Mouse (Mus musculus) embryonic stem cell, embryonic (primary cell): ENCODE data around the gene Lyg1.

Experiments
- CTCF ChIA-PET, 4 experiments: fragments of 300-600 bp in 2 of 4; fragments of 350-600 bp in 2 of 4; sonication (Branson Sonifier 250); formaldehyde crosslinking; loops; one replicate each; lab custom pipeline; 2022; ENCODE audit warnings: inconsistent platforms in 2 of 4; lab: Charles Lee
- POLR2A ChIA-PET, 4 experiments: fragments of 300-600 bp in 2 of 4; fragments of 350-600 bp in 2 of 4; sonication (Branson Sonifier 250); formaldehyde crosslinking; loops; one replicate each; lab custom pipeline; 2022; ENCODE audit warnings: antibody characterized with exemption in 4 of 4, inconsistent platforms in 1 of 4; lab: Charles Lee

Lyg1 gene

GRCm38 (mm10) chr1:37968746-37969145, 11.2 kb upstream of the Lyg1 start:
- ChIA-PET POLR2A (interaction anchor here in 2 of 4 experiments (1.3 to 1.6 kb wide), 2 partner anchors 27 to 34 kb away, joined by 3 read pairs; no protein-coding TSS in a partner anchor), CTCF (interaction anchor here in 2 of 4 experiments (1.2 to 1.8 kb wide), 3 partner anchors 9 to 65 kb away, joined by 3 to 4 read pairs (median 3); no protein-coding TSS in a partner anchor)

- CTCF ChIA-PET, result interaction anchor here (0.6 to 2.4 kb wide), 20 partner anchors 11 to 1111 kb away, joined by 3 to 11 read pairs (median 4); no protein-coding TSS in a partner anchor
- POLR2A ChIA-PET, result interaction anchor here in 3 of 4 experiments (0.7 to 1.4 kb wide), 11 partner anchors 31 to 101 kb away, joined by 3 to 5 read pairs (median 4); partner anchors contain the start of genes Mitd1 (in 1 of the 3) and Mrpl30 (in 1 of the 3)
Observed at GRCm38 (mm10) chr1:37965571-37965970, 8.0 kb upstream of the Lyg1 start.

- POLR2A ChIA-PET, result interaction anchor here in 1 of 4 experiments (1.2 to 1.4 kb wide), 2 partner anchors 8 to 36 kb away, joined by 3 to 4 read pairs; no protein-coding TSS in a partner anchor
- CTCF ChIA-PET, result interaction anchor here in 1 of 4 experiments (1.5 kb wide), 1 partner anchor 10 kb away, joined by 3 read pairs; no protein-coding TSS in a partner anchor
Observed at GRCm38 (mm10) chr1:37959486-37959885, 1.9 kb upstream of the Lyg1 start.

GRCm38 (mm10) chr1:37958516-37958915, 957 bp upstream of the Lyg1 start:
- CTCF ChIA-PET, result interaction anchor here in 1 of 4 experiments (1.5 kb wide), 1 partner anchor 11 kb away, joined by 3 read pairs; no protein-coding TSS in a partner anchor

GRCm38 (mm10) chr1:37956690-37957431, 698 bp downstream of the Lyg1 start:
- ChIA-PET POLR2A (interaction anchor here in 1 of 4 experiments (0.7 kb wide), 1 partner anchor 33 kb away, joined by 3 read pairs; no protein-coding TSS in a partner anchor), CTCF (interaction anchor here in 1 of 4 experiments (0.8 kb wide), 1 partner anchor 53 kb away, joined by 3 read pairs; no protein-coding TSS in a partner anchor)

More at GRCm38 (mm10) chr1:37958516-37958915, 957 bp upstream of the Lyg1 start:
- POLR2A ChIA-PET, result interaction anchor here in 1 of 4 experiments (1.1 kb wide), 1 partner anchor 12 kb away, joined by 3 read pairs; no protein-coding TSS in a partner anchor

GRCm38 (mm10) chr1:37955251-37955650, 2.3 kb downstream of the Lyg1 start:
- CTCF ChIA-PET, result interaction anchor here in 1 of 4 experiments (1.2 kb wide), 1 partner anchor 832 kb away, joined by 3 read pairs; no protein-coding TSS in a partner anchor
- POLR2A ChIA-PET, result interaction anchor here in 1 of 4 experiments (1.4 kb wide), 1 partner anchor 22 kb away, joined by 3 read pairs; no protein-coding TSS in a partner anchor

- CTCF ChIA-PET, result interaction anchor here in 1 of 4 experiments (1.1 to 1.2 kb wide), 2 partner anchors 11 to 833 kb away, joined by 3 to 7 read pairs; no protein-coding TSS in a partner anchor
- POLR2A ChIA-PET, result interaction anchor here in 1 of 4 experiments (1.4 kb wide), 1 partner anchor 22 kb away, joined by 3 read pairs; no protein-coding TSS in a partner anchor
Observed at GRCm38 (mm10) chr1:37954786-37955185, 2.8 kb downstream of the Lyg1 start.

- CTCF ChIA-PET, result interaction anchor here in 1 of 4 experiments (1.7 kb wide), 1 partner anchor 16 kb away, joined by 6 read pairs; no protein-coding TSS in a partner anchor
- POLR2A ChIA-PET, result interaction anchor here in 2 of 4 experiments (0.6 to 1.4 kb wide), 4 partner anchors 12 to 48 kb away, joined by 3 to 5 read pairs (median 4); no protein-coding TSS in a partner anchor
Observed at GRCm38 (mm10) chr1:37948906-37949305, 8.7 kb downstream of the Lyg1 start.

- ChIA-PET POLR2A (interaction anchor here in 2 of 4 experiments (0.5 to 2.4 kb wide), 13 partner anchors 9 to 193 kb away, joined by 3 to 8 read pairs (median 3); partner anchors contain the start of gene Txndc9 (in 1 of the 2)), CTCF (interaction anchor here (0.6 to 3.8 kb wide), 29 partner anchors 8 to 857 kb away, joined by 3 to 20 read pairs (median 3); no protein-coding TSS in a partner anchor)
Observed at GRCm38 (mm10) chr1:37931806-37932205, 25.8 kb downstream of the Lyg1 start.

GRCm38 (mm10) chr1:37925971-37926370, 31.6 kb downstream of the Lyg1 start:
- CTCF ChIA-PET, result no interaction called here
- POLR2A ChIA-PET, result interaction anchor here in 2 of 4 experiments (1.4 to 2.0 kb wide), 3 partner anchors 36 to 70 kb away, joined by 3 to 7 read pairs (median 4); partner anchors contain the start of genes Mitd1 (in 1 of the 2) and Mrpl30 (in 1 of the 2)

GRCm38 (mm10) chr1:37922536-37922935, 35.0 kb downstream of the Lyg1 start:
- ChIA-PET CTCF (interaction anchor here in 3 of 4 experiments (0.5 to 2.1 kb wide), 5 partner anchors 9 to 73 kb away, joined by 3 to 8 read pairs (median 5); no protein-coding TSS in a partner anchor), POLR2A (interaction anchor here in 3 of 4 experiments (0.6 to 2.0 kb wide), 8 partner anchors 9 to 1506 kb away, joined by 3 to 5 read pairs (median 3); partner anchors contain the start of genes Mitd1 (in 1 of the 3), Mrpl30 (in 1 of the 3) and Rev1 (in 1 of the 3))

GRCm38 (mm10) chr1:37918096-37918495, 39.5 kb downstream of the Lyg1 start:
- POLR2A ChIA-PET, result no interaction called here
- CTCF ChIA-PET, result interaction anchor here in 1 of 4 experiments (0.6 kb wide), 1 partner anchor 1024 kb away, joined by 6 read pairs; no protein-coding TSS in a partner anchor

GRCm38 (mm10) chr1:37917666-37918065, 39.9 kb downstream of the Lyg1 start:
- CTCF ChIA-PET, result no interaction called here
- POLR2A ChIA-PET, result no interaction called here

GRCm38 (mm10) chr1:37916393-37916792, 41.2 kb downstream of the Lyg1 start, which contains the start of gene Lyg2:
Lyg2 (minus strand) TSS chr1:37916493.
- ChIA-PET CTCF (interaction anchor here in 1 of 4 experiments (0.6 kb wide), 1 partner anchor 188 kb away, joined by 3 read pairs; no protein-coding TSS in a partner anchor), POLR2A (interaction anchor here in 1 of 4 experiments (0.5 kb wide), 1 partner anchor 33 kb away, joined by 3 read pairs; no protein-coding TSS in a partner anchor)

GRCm38 (mm10) chr1:37912751-37913150, 44.8 kb downstream of the Lyg1 start:
- POLR2A ChIA-PET, result interaction anchor here in 2 of 4 experiments (0.9 to 1.2 kb wide), 3 partner anchors 48 to 84 kb away, joined by 3 read pairs; no protein-coding TSS in a partner anchor
- CTCF ChIA-PET, result interaction anchor here in 1 of 4 experiments (1.0 kb wide), 1 partner anchor 9 kb away, joined by 4 read pairs; no protein-coding TSS in a partner anchor

GRCm38 (mm10) chr1:37903178-37903577, 54.4 kb downstream of the Lyg1 start:
- CTCF ChIA-PET, result interaction anchor here (0.6 to 2.5 kb wide), 31 partner anchors 9 to 884 kb away, joined by 3 to 21 read pairs (median 4); partner anchors contain the start of gene Mrpl30 (in 1 of the 4)

GRCm38 (mm10) chr1:37900288-37900687, 57.3 kb downstream of the Lyg1 start:
- CTCF ChIA-PET, result interaction anchor here in 3 of 4 experiments (0.7 to 1.4 kb wide), 5 partner anchors 9 to 141 kb away, joined by 3 to 4 read pairs (median 3); no protein-coding TSS in a partner anchor
- POLR2A ChIA-PET, result interaction anchor here in 2 of 4 experiments (1.1 to 4.0 kb wide), 5 partner anchors 9 to 65 kb away, joined by 4 to 29 read pairs (median 4); partner anchors contain the start of genes Mitd1 (in 2 of the 2) and Mrpl30 (in 2 of the 2)

More at GRCm38 (mm10) chr1:37903178-37903577, 54.4 kb downstream of the Lyg1 start:
- POLR2A ChIA-PET, result interaction anchor here in 3 of 4 experiments (0.5 to 4.0 kb wide), 5 partner anchors 12 to 164 kb away, joined by 3 to 29 read pairs (median 5); partner anchors contain the start of genes Mitd1 (in 2 of the 3) and Mrpl30 (in 2 of the 3)
